Mouse (Mus musculus) C2C12 (cell line): ENCODE results near the gene Slc39a9. TPM values are rescaled to one million over a fixed set of nuclear protein-coding genes. Genes with fewer than 3 reads are reported as not detected.
A peak's percentile ranks its signal among the peaks of the same experiment; 100 is the strongest.

ENCODE experiments used
- H3K27me3 ChIP-seq: one replicate; pipeline ENCODE4 v1.6.1; 2011; ENCODE audit not compliant: control insufficient read depth, insufficient read depth, insufficient read length
- H3K36me3 ChIP-seq: one replicate; pipeline ENCODE4 v1.6.1; 2011; ENCODE audit not compliant: control insufficient read depth, insufficient read depth
- H3K4me3 ChIP-seq: one replicate; pipeline ENCODE4 v1.5.1; 2011; ENCODE audit warnings: mild to moderate bottlenecking, control low read depth; ENCODE audit not compliant: poor library complexity, insufficient read depth, severe bottlenecking
- H3K79me2 ChIP-seq: one replicate; pipeline ENCODE4 v1.6.1; 2011; ENCODE audit not compliant: control insufficient read depth, insufficient read depth
- H3K79me3 ChIP-seq: one replicate; pipeline ENCODE4 v1.6.1; 2011; ENCODE audit warnings: low read depth, control low read depth
- H3ac ChIP-seq: one replicate; pipeline ENCODE3; 2011; ENCODE audit warnings: low read depth; ENCODE audit not compliant: control insufficient read depth, insufficient read length
- CEBPB ChIP-seq: IDR thresholded peaks from one replicate; pipeline ENCODE4 v1.6.1; 2011; ENCODE audit warnings: low read depth, mild to moderate bottlenecking, control low read depth, moderate library complexity
- CTCF ChIP-seq: IDR thresholded peaks from one replicate; pipeline ENCODE4 v1.5.1; 2011; ENCODE audit not compliant: control insufficient read depth, insufficient read depth, insufficient read length
- FOSL1 ChIP-seq: IDR thresholded peaks from one replicate; pipeline ENCODE4 v1.8.0; 2011; ENCODE audit warnings: mild to moderate bottlenecking, low read length; ENCODE audit not compliant: poor library complexity, insufficient read depth, severe bottlenecking
- MAX ChIP-seq: IDR thresholded peaks from one replicate; pipeline ENCODE4 v1.6.1; 2011; ENCODE audit warnings: mild to moderate bottlenecking, control low read depth
- MYOD1 ChIP-seq: IDR thresholded peaks from one replicate; pipeline ENCODE4 v1.6.1; 2011; ENCODE audit warnings: low read depth; ENCODE audit not compliant: control insufficient read depth, insufficient read length
- MYOG ChIP-seq: IDR thresholded peaks from one replicate; pipeline ENCODE4 v1.6.1; 2011; ENCODE audit not compliant: control insufficient read depth, insufficient read length; ENCODE audit errors: extremely low read depth
- USF1 ChIP-seq: IDR thresholded peaks from one replicate; pipeline ENCODE4 v1.6.1; 2011; ENCODE audit warnings: low read depth, mild to moderate bottlenecking, control low read depth, moderate library complexity
- polyA plus RNA-seq: library from polyadenylated mRNA; unstranded; fragments of >200 nt; fragmentation: generic; extraction: Trizol; gene quantifications from one replicate; pipeline ENCODE4 v1.2.1, GENCODE M21; 2012; ENCODE audit warnings: missing spikeins

The Slc39a9 gene
- polyA plus RNA-seq, 1 experiment: 12.8 TPM

- Histone ChIP-seq H3ac (no peak overlapping the region), H3K79me2 (no peaks in the 10 kb centered on the region), H3K36me3 (no peaks in the 10 kb centered on the region), H3K4me3 (no peak overlapping the region), H3K27me3 (no peaks in the 10 kb centered on the region), H3K79me3 (no peaks in the 10 kb centered on the region)
- TF ChIP-seq CEBPB (no peak), USF1 (no peak), CTCF (no peak), FOSL1 (no peak), MYOG (no peak), MAX (no peak), MYOD1 (no peak)
These were observed 23.2 kb upstream of the Slc39a9 start for GRCm38 (mm10) chr12:80620501-80620900.

GRCm38 (mm10) chr12:80631790-80632189 lies 11.9 kb upstream of the Slc39a9 start:
- H3K79me2 ChIP-seq: no peaks in the 10 kb centered on the region
- H3K4me3 ChIP-seq: no peak overlapping the region
- peaks cover 1% of the 10 kb centered on the region for H3K79me3 ChIP-seq
- no peaks in the 10 kb centered on the region for H3K27me3 ChIP-seq
- TF ChIP-seq MAX (no peak), USF1 (no peak), MYOG (no peak), FOSL1 (no peak), MYOD1 (no peak), CTCF (no peak), CEBPB (no peak)
- no peak overlapping the region for H3ac ChIP-seq
- peaks cover 56% of the 10 kb centered on the region for H3K36me3 ChIP-seq

- H3K79me2 ChIP-seq: peaks cover 97% of the 10 kb centered on the region
- peak overlapping the region; percentile 96 for H3ac ChIP-seq
- H3K79me3 ChIP-seq: peaks cover 73% of the 10 kb centered on the region
- peaks cover 45% of the 10 kb centered on the region for H3K36me3 ChIP-seq
- TF ChIP-seq MYOG (no peak), MYOD1 (no peak), FOSL1 (no peak), MAX (peak; percentile 90), CEBPB (no peak), USF1 (no peak), CTCF (peak; percentile 62)
- peak overlapping the region; percentile 92 for H3K4me3 ChIP-seq
- no peaks in the 10 kb centered on the region for H3K27me3 ChIP-seq
These were observed 674 bp upstream of the Slc39a9 start for GRCm38 (mm10) chr12:80642725-80643692.

DNA sequence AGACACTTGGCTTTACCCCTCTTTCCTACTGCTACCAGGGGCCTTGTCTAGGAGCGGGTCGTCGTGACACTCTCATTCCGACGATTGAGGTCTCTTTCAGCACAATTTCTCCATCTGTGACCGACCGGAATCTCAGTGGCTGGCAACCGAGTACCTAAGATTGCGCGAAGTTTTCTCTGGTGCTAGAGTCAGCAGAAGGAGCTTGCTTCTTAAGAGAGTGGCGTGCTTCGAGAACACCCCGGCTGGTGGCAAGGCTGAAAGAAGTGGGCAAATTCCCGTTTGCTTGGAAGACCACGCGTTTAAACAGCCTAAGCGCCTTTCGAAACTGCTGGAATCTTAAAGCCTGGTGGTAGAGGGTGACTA lies 804 bp downstream of the Slc39a9 start:
- TF ChIP-seq CEBPB: no peak
- no peak for TF ChIP-seq CTCF
- no peak for TF ChIP-seq USF1
- no peak for TF ChIP-seq MYOD1
- no peak for TF ChIP-seq FOSL1
- Histone ChIP-seq H3K79me3 (peaks cover 77% of the 10 kb centered on the region), H3K4me3 (peak overlapping the region; percentile 92), H3K27me3 (no peaks in the 10 kb centered on the region), H3K36me3 (peaks cover 31% of the 10 kb centered on the region), H3ac (peak overlapping the region; percentile 91), H3K79me2 (peaks cover 98% of the 10 kb centered on the region)

GRCm38 (mm10) chr12:80646377-80646776 lies 2.7 kb downstream of the Slc39a9 start:
- Histone ChIP-seq H3K79me3 (peaks cover 70% of the 10 kb centered on the region), H3ac (no peak overlapping the region), H3K36me3 (peaks cover 12% of the 10 kb centered on the region), H3K27me3 (no peaks in the 10 kb centered on the region), H3K4me3 (no peak overlapping the region), H3K79me2 (peaks cover 96% of the 10 kb centered on the region)
- TF ChIP-seq FOSL1: no peak
- TF ChIP-seq MYOD1: no peak
- no peak for TF ChIP-seq CEBPB
- TF ChIP-seq USF1: no peak

- Histone ChIP-seq H3K27me3 (no peaks in the 10 kb centered on the region), H3ac (no peak overlapping the region), H3K4me3 (no peak overlapping the region), H3K79me2 (peaks cover 69% of the 10 kb centered on the region), H3K36me3 (no peaks in the 10 kb centered on the region), H3K79me3 (peaks cover 32% of the 10 kb centered on the region)
- TF ChIP-seq MAX: no peak
- TF ChIP-seq FOSL1: no peak
- TF ChIP-seq MYOG: no peak
- TF ChIP-seq MYOD1: no peak
- TF ChIP-seq CEBPB: no peak
- TF ChIP-seq USF1: no peak
- TF ChIP-seq CTCF: no peak
These were observed 10.4 kb downstream of the Slc39a9 start for GRCm38 (mm10) chr12:80653951-80654658.
